Mouse (Mus musculus) myocyte (in vitro differentiated cells): Measurements from ENCODE around the gene Rccd1.

Source experiments
- POLR2A ChIP-seq: IDR thresholded peaks from one replicate; pipeline ENCODE4 v1.6.1; 2011; ENCODE audit warnings: low read depth, mild to moderate bottlenecking, control low read depth, moderate library complexity; ENCODE audit not compliant: insufficient read length
- POLR2AphosphoS2 ChIP-seq: IDR thresholded peaks from one replicate; pipeline ENCODE4 v1.6.1; 2011; ENCODE audit warnings: low read depth, control low read depth; ENCODE audit not compliant: insufficient read length
- USF1 ChIP-seq: IDR thresholded peaks from one replicate; pipeline ENCODE4 v1.6.1; 2011; ENCODE audit warnings: low read depth, mild to moderate bottlenecking, control low read depth, moderate library complexity

- peak; percentile 32 for TF ChIP-seq POLR2AphosphoS2
- peak; percentile 28 for TF ChIP-seq POLR2A
- TF ChIP-seq USF1: no peak
Measured at GRCm38 (mm10) chr7:80319846-80320496, 4.3 kb downstream of the Rccd1 start.
